Mouse (Mus musculus) ES-Bruce4 (cell line): ENCODE measurements around the gene Dennd4a. TPM values are rescaled to one million over a fixed set of nuclear protein-coding genes. Genes with fewer than 3 reads are reported as not detected.
A peak's percentile ranks its signal among the peaks of the same experiment; 100 is the strongest.

Experiments used
- H3K27ac ChIP-seq: 2 replicates; pipeline ENCODE4 v1.5.1; 2012; ENCODE audit warnings: low read length, inconsistent platforms; ENCODE audit not compliant: insufficient read depth
- H3K27me3 ChIP-seq: 2 replicates; pipeline ENCODE4 v1.6.1; 2012; ENCODE audit warnings: mild to moderate bottlenecking, low read length, inconsistent platforms; ENCODE audit not compliant: control insufficient read depth, poor library complexity, insufficient read depth, severe bottlenecking
- H3K36me3 ChIP-seq: 2 replicates; pipeline ENCODE4 v1.6.1; 2012; ENCODE audit warnings: inconsistent platforms, mild to moderate bottlenecking, low read length, moderate library complexity; ENCODE audit not compliant: control insufficient read depth, poor library complexity, insufficient read depth, severe bottlenecking
- H3K4me1 ChIP-seq: one replicate; pipeline ENCODE4 v1.8.1; 2011; ENCODE audit warnings: low read length; ENCODE audit not compliant: control insufficient read depth, insufficient read depth
- H3K4me3 ChIP-seq: 2 replicates; pipeline ENCODE4 v1.5.1; 2011; ENCODE audit warnings: low read depth, mild to moderate bottlenecking, low read length
- H3K9ac ChIP-seq: 2 replicates; pipeline ENCODE4 v1.6.1; 2012; ENCODE audit warnings: low read depth, mild to moderate bottlenecking, inconsistent platforms; ENCODE audit not compliant: poor library complexity, severe bottlenecking
- H3K9me3 ChIP-seq: replicated peaks from 2 replicates; pipeline ENCODE4 v1.6.1; 2012; ENCODE audit warnings: mild to moderate bottlenecking, low read length, inconsistent platforms; ENCODE audit not compliant: control insufficient read depth, poor library complexity, insufficient read depth, severe bottlenecking
- CTCF ChIP-seq: IDR thresholded peaks from one replicate; pipeline ENCODE4 v1.8.1; 2011; ENCODE audit warnings: low read depth, low read length
- EP300 ChIP-seq: IDR thresholded peaks from 2 replicates; pipeline ENCODE4 v1.6.1; 2011; ENCODE audit warnings: low read depth, low read length; ENCODE audit not compliant: insufficient read depth
- POLR2A ChIP-seq: IDR thresholded peaks from one replicate; pipeline ENCODE4 v1.8.1; 2011; ENCODE audit warnings: low read length; ENCODE audit not compliant: insufficient read depth
- polyA plus RNA-seq: library from polyadenylated mRNA; stranded (reverse); fragments of >200 nt; gene quantifications from 2 replicates; pipeline ENCODE4 v1.2.4, GENCODE M21; 2011; ENCODE audit warnings: low read depth; ENCODE audit not compliant: missing spikeins, insufficient read depth, insufficient read length

The Dennd4a gene
- polyA plus RNA-seq, 1 experiment: 8.6 TPM

DNA sequence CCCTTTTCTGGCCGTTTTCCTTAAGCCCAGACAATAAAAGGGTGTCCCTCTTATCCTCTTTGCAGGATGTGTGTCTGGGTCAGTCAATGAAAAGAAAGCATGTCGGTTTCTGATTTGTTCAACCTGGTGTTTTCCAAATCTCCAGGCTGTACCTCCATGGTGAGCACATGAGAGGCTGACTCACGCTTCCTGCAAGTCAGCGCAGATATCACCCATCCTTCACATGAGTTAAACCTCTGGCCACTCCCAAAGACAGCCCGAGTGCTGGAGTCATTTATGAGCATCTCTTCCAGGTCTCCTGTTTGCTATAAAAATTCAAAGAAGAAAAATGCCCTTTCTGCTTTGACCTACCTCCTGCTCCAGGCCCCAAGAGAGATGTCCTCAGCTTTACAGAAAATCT, 5.3 kb upstream of the Dennd4a start:
- Histone ChIP-seq H3K4me3 (no peak overlapping the region), H3K9ac (no peak overlapping the region), H3K36me3 (no peaks in the 10 kb centered on the region), H3K4me1 (no peaks in the 10 kb centered on the region), H3K9me3 (no peaks in the 10 kb centered on the region), H3K27ac (no peak overlapping the region), H3K27me3 (no peaks in the 10 kb centered on the region)
- no peak for TF ChIP-seq POLR2A
- TF ChIP-seq EP300: no peak
- TF ChIP-seq CTCF: no peak

DNA sequence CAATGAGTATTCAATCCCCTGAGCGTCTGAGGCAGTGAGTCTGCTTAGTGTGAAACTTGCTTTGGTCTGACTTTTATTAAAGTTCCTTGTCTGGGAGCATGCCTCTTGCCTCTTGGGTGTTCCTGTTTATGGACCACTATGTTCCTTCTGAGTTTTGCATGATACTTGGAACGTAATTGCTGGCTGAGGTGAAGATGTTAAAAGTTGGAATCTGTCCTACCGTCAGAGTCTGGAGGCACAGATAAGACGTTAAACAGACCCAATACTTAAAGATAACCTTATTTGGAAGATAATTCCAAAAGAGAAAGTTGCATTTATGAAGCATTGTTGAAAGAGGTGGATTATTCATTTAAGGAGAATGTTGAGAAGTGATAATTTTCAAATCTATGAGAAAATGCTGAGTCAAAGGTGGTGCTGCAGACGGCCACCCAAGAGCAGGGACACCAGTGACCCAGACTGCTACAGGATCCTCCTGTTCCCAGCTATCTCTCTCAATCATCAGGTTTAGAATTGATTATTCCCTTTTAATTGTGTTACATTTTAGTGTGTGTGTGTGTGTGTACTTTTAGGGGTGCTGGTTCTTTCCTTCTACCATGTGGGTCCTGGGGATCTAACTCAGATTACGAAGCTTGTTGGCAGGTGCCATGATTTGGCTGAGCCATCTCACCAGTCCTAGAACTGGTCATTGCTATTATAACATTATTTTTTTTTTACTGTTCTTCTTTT, 4.6 kb upstream of the Dennd4a start:
- TF ChIP-seq EP300: no peak
- TF ChIP-seq CTCF: no peak
- no peak for TF ChIP-seq POLR2A
- Histone ChIP-seq H3K4me1 (no peaks in the 10 kb centered on the region), H3K4me3 (no peak overlapping the region), H3K27ac (no peak overlapping the region), H3K27me3 (no peaks in the 10 kb centered on the region), H3K36me3 (no peaks in the 10 kb centered on the region), H3K9ac (no peak overlapping the region), H3K9me3 (no peaks in the 10 kb centered on the region)

DNA sequence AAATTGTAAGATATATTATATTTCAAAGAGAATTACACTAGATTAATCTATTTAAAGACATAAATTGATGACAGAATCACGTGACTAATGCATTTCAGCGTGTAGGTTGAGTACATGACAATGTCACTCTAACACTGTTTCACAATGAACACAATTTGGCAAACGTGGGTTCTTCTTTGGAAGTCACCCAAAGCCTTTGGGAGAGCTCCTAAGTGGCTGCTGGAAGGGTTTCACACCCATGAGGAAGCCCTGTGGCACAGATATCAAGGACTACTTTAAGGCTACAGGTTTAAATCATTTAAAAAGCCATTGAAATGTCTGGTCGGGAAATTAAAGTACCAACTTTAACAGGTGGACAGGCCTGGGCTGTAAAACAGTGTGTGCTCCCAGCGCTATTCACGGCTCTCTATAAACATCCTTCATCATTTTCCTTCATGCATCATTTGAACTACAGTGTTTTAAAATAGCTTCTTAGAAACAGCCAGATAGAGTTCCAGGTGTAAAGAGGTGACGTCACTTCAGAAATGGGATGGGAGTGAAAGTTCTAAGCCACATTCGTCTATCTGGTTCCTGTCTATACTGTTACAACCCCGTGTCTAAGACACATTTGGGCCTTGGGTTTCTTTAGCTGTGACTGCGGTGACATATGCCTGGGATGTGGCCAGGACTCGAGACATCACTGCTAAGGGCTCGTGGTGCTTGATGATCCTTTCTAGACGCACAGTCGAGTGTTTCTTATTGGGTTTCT, 3.9 kb upstream of the Dennd4a start:
- H3K36me3 ChIP-seq: no peaks in the 10 kb centered on the region
- H3K4me1 ChIP-seq: no peaks in the 10 kb centered on the region
- no peaks in the 10 kb centered on the region for H3K27me3 ChIP-seq
- H3K27ac ChIP-seq: no peak overlapping the region
- no peak overlapping the region for H3K4me3 ChIP-seq
- TF ChIP-seq EP300: no peak
- no peak for TF ChIP-seq CTCF
- no peak for TF ChIP-seq POLR2A
- H3K9me3 ChIP-seq: no peaks in the 10 kb centered on the region
- no peak overlapping the region for H3K9ac ChIP-seq

DNA sequence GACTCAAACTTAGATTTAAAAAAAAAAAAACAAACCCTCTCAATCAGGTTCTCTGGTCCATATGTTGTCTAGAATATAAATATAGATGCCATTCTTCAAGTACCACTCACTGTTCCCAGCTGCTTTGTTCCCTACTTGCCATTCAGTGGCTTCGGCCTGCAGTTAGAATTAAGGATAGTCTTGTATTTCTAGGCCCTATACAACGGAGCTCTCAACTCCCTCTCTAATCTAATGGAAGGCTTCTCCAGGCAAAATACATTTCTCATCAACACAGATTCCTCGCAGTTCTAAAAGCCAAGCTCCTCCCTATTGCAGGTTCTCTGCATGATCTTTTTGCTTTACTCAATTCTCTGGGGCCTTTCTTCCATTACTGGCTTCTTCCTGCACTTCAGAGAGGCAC, 1.3 kb upstream of the Dennd4a start:
- Histone ChIP-seq H3K4me3 (no peak overlapping the region), H3K9me3 (no peaks in the 10 kb centered on the region), H3K9ac (no peak overlapping the region), H3K4me1 (no peaks in the 10 kb centered on the region), H3K36me3 (no peaks in the 10 kb centered on the region), H3K27me3 (no peaks in the 10 kb centered on the region), H3K27ac (no peak overlapping the region)
- TF ChIP-seq CTCF: no peak
- TF ChIP-seq POLR2A: no peak
- no peak for TF ChIP-seq EP300

DNA sequence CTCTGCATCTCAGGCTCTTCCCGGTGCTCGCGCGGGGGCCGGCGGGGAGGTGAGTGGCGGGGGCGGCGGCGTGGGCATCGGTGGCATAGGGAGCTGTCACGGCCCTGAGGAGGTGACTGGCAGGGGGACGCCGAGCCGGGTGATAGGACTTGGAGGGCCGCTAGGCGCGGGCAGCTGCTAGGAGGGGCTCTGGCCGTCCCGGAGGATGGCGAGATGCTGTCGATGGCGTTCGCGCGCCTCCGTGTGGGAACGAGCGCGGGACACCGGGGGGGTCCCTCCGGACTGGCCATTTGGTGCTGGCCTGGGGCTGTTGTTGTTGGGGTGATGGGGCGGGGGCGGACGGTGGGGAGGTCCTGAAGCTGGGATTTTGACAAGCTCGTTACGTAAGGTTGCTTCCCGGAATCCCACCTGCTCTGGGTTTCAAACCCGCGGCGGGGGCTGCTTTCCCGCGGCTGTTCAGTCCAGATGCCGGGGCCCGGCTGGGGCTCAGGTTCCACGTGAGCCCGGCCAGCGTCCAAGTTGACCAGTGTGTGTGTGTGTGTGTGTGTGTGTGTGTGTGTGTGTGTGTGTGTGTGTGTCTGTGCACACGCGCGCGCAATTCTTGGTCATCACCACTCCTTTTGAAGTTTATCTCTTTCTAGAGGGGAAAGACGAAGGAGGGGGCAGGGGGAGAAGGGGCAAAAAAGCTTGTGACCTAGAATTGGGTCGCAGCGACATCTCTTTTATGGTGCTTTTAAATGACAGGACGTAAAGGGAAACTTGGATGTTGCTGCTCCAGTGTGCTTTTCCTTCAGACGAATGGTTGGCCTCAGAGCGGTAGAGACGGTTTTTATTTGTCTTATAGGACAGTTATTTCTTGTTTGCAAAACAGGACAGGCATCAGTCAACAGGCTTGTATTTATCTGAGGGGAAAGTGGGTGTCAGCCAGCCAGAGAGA, 666 bp downstream of the Dennd4a start:
- TF ChIP-seq CTCF (no peak), POLR2A (no peak), EP300 (no peak)
- Histone ChIP-seq H3K36me3 (no peaks in the 10 kb centered on the region), H3K27me3 (no peaks in the 10 kb centered on the region), H3K9ac (peak overlapping the region; percentile 73), H3K27ac (no peak overlapping the region), H3K4me3 (peak overlapping the region; percentile 75), H3K9me3 (no peaks in the 10 kb centered on the region), H3K4me1 (no peaks in the 10 kb centered on the region)

DNA sequence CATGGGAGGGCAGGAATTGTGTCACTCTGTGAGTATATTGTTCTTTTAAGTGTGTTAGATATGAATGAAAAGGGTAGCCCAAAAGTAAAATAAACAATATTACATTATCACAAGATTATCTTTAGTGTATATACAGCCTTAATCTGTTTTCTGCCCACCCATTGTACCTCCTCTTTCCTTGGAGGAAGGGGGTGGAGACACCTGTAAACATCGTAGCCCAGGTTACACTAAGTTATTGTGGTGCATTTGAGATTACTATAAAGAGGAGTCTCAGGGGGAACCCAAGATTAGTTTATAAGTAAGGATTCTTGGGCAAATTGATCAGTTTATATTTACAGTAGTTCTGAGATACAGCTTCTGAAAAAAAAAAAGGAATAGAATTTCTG, 1.3 kb downstream of the Dennd4a start:
- Histone ChIP-seq H3K27me3 (no peaks in the 10 kb centered on the region), H3K4me1 (no peaks in the 10 kb centered on the region), H3K9ac (no peak overlapping the region), H3K36me3 (no peaks in the 10 kb centered on the region), H3K4me3 (peak overlapping the region; percentile 75; the same call in 1 of the 2 replicates), H3K27ac (no peak overlapping the region), H3K9me3 (no peaks in the 10 kb centered on the region)
- no peak for TF ChIP-seq CTCF
- no peak for TF ChIP-seq EP300
- TF ChIP-seq POLR2A: no peak
